Mouse (Mus musculus): ENCODE results near the gene Ebf3. TPM values are rescaled to one million over a fixed set of nuclear protein-coding genes. Genes with fewer than 3 reads are reported as not detected.

Gene Ebf3
- total RNA-seq (2015; ENCODE audit: low replicate concordance), result 0.72 TPM in 1 of 2 replicates, not detected in the other
- 0.08 and 1.4 TPM in 2 replicates for total RNA-seq (2017; ENCODE audit: low replicate concordance)

DNA sequence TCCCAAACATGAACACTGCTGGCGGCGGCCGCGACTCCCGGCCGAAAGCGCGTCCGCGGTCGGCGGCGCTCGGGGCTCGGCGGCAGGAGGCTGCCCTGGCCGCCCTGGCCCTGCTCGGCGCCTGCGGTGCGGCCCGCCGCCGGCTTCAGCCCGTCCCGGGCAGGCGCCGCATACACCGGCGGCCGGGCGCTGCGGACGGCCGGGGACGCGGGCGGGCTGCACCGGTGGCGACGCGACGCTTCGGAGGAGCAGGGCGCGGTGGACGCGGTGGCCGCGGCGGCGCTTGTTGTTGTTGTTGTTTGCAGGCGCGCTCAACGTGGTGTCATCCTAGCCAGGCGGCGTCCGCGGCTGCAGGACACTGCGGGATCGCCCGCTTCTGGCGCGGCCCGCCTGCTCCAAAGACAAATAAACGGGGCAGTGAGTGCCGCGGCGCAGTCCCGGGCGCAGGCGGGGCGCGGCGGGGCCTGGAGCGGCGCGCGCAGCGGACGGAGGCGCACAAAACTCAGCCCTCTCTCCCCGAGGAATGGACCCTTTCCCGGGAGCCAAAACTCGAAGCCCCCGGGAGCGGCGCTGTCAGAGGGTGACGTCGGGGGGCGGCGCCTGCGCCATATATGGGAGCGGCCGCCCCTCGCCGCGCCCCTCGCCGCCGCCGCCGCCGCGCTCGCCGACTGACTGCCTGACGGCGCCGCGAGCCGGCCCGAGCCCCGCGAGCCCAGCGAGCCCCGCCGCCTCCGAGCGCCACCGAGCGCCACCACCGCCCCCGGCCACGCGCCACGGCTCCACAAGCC, at the start of gene Ebf3:
Gene Ebf3 (minus strand): TSS at position 542 of the 788 bp plus-strand sequence.
- ATAC-seq (replicated peaks; ENCODE audit: low FRiP score, poor library complexity, severe bottlenecking), result no peak

DNA sequence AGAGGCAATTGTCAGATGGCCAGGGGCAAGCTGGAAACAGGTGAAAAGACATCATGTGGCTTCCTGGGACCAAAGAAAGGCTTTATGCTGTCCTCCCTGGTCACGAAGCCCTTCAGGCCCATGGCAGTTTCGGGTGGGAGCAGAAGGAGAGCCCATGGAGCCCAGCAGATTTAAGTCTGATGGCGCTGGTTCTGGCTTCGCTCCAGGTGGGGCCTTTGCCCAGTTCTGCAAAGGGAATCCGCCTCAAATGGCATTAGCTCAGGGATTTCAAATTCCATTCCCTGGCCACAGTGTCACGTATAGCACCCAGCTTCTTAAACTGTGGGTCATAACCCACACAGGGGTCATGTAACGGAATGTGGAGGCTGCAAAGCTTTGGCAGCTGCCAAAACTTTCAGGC, 32.6 kb upstream of the Ebf3 start:
- no peak for ATAC-seq (replicated peaks; ENCODE audit: low FRiP score, poor library complexity, severe bottlenecking)

DNA sequence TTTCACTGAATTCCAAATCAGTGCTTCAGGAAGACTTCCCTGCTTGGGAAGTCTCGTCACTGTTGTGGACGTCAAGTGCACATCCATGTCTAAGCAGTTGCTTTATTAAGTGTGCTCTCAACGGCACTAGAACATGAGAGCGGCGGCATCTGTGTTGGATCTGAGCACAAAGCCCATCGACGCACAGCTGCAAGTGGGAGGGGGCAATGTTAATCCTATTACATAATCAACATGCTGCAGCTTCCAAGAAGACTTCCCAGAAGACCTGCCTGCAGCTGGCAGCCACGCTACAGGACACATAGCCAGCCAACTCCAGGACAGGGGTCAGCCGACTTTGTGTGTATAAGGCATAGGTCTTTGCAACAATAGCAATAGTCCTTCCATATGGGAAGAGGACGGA, 31.8 kb upstream of the Ebf3 start:
- no peak for ATAC-seq (replicated peaks; ENCODE audit: low FRiP score, poor library complexity, severe bottlenecking)

DNA sequence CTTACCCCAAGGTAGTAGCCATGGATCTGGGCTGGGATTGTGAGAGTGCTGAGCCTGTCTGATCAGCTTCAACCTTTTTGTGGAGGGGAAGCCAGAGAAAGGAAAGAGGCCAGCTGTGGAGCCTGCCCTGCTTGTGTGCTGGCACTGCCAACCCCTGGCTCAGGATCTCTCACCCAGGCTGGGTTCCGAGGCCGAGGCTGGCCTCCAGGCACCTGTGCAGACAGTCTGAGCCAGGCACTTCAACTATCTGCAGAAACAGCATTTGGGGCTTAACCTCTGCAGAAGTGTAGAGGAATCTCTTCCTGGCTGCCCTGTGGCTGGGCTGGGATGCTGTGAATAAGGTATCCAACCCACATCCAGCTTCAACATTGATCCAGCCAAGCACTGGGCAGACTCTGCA, 19.7 kb upstream of the Ebf3 start:
- ATAC-seq (replicated peaks; ENCODE audit: low FRiP score, poor library complexity, severe bottlenecking), result no peak

DNA sequence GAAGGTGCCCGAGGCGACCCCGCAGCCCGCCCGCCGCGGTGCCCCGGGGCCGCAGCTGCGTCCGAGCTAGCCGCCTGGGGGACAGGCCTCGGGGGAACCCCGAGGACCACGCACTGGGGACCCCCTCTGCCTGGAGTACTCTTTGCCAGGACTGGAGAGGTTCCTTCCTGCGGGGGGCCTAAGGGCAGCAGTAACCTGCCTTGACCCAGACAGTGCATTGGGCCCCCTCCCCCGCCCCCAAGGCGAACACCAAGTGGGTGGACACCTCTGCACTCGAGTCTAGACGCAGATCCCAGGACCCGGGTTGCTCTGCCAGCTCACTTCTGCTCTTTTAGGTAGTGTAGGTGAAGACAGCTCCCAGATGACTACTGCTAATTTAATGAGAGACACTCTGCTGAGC, 8.7 kb upstream of the Ebf3 start:
- ATAC-seq (replicated peaks; ENCODE audit: low FRiP score, poor library complexity, severe bottlenecking), result no peak

DNA sequence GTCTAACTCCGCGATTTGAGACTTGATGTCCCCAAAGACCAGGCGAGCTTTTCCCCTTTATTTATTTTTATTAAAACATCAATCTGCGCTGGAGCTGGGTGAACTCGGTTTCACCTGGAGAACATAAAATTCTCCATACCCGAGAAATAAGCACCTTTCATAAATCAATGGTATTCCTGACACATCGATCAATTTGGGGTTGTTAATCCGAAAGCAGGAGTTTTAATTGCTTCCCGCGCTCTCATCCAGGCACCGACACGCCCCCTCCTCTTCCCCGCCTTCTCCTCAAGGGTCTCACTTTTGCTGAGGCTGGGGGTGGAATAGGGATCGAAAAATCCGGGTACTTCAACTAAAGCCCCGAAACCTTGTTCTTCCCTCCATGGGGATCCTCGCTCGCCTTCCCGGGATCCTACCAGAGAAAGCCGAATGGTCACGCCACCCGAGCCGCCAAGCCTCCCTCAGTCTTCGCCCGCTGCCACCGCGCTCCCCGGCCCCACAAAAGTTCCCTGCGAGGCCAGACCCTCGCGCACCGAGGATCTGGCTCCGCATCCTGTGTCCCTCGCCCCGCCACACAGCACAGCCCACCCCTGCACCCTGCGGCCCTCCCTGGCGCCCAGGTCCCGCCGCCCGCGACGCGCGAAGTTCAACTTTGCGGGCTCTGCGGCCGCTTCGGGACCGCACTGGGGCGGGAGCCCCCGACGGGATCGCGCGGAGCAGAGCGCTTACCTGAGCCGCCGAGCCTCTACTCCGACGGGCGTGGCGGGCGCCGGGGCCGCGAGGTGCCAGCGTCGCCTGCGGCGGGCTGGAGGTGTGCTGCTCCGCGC, 7.9 kb upstream of the Ebf3 start:
- no peak for ATAC-seq (replicated peaks; ENCODE audit: low FRiP score, poor library complexity, severe bottlenecking)

DNA sequence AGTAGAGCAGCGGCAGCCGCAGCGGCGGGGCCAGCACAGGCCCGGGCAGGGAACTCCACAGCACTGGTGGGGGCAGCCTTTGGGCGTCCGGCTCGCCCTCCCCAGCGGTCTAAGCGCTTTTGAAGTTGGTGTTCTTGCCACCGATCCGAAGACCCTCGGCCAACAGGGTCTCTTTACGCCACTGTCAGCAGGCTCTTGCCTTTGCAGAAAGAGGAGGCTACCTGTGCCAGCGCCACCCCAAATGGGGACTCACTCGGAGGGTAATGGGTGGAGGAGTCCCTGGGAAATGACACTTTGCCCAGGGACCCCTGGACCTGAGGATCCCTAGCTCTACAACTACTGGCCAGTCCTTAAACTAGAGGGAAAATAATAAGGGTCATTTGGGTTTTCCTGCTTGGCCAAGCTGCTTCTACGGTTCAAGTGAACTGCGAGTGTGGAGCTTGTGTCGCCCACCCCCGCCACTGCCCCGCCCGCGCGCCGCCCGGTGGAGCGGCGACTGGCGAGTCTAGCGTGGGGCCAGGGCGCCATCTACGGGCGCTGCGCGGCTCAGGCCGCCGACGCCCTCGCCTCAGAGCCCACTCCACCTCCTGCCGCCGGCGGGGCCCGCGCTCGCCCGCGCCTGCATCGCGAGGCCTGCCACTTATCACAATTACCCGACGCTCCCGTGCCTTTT, 7.0 kb upstream of the Ebf3 start:
- ATAC-seq (replicated peaks; ENCODE audit: low FRiP score, poor library complexity, severe bottlenecking), result no peak

DNA sequence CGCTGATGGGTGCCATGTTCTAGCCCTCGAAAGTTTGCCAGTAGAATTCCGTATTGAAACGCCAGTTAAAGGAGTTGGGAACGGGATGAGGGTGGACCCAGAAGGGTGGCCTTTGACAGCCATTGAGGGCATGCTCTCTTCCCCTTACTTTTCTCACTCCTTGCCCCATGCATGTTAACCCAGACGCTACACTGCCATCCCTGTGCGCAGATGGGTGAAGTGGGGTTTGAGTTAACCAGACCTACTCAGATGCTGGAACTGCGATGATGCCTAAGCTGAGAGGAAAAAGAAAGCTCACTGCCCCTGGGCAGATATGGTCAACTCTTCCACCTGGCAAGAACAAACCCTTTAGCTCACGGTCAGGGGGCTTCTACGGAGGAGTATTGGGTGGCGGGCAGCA, 6.1 kb upstream of the Ebf3 start:
- no peak for ATAC-seq (replicated peaks; ENCODE audit: low FRiP score, poor library complexity, severe bottlenecking)

DNA sequence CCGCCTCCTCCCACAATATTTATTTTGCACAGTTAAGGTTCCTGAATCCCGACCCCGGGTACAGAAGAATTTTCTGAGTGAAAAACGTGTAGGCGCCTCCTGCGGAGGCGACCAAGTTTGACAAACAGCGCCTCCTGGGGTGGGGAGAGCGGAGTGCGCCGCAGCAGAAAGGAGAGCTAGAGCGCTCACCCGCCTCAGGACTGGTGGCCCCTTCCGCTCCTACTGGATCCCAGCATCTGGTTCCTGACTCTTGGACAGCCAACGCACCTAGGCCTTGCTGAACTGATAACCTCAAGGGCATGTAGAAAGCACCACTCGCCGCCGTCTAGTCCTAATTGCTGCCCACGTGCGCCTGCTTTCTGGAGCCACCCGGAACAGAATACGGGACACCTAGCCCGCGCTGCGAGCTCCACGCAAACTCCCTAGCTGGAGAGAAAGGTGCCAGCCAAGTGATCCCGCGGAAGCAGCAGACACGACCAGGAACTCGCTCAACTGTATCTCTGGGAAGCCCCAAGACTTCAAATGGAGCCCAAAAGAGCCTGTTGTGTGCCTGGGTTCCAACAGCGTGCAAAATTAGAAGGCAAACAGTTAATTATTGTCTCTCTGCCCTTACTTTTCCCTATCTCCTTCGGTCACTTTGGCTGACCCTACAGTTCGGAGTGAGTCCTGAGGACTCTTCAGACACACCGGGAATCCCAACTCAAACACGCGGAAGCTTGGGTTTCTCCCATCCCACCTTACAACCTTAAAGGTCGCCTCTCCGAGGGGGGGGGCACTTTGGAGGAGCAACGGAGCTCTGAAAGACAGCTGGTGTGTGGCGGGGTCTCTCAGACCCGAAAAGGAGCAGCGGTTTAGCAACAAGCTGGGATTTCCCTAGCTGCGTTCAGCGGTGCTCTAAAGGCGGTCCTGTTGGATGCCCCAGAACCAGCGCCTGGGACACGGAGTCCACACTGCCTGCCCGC, 5.0 kb upstream of the Ebf3 start:
- ATAC-seq (replicated peaks; ENCODE audit: low FRiP score, poor library complexity, severe bottlenecking), result no peak; the same call in 1 of the 2 replicates

DNA sequence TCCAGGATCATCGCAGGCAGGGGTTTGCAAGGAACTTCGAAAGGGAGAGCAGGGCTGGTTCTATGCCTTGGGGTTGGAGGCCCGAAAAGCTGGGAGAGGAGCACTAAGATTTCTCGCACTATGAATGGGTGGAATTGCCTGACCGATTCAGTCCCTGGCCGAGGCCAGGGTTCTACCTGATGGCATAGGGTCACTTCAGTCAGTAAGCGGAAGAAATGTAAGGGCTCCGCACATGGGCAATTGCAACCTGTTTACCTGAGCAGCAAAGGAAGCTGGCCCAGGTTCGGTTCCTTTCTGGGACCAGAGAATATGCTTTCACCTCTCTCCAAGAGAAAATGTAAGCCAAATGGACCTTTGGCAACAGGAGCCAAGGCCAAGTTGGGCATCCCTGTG, 4.1 kb upstream of the Ebf3 start:
- no peak for ATAC-seq (replicated peaks; ENCODE audit: low FRiP score, poor library complexity, severe bottlenecking)

DNA sequence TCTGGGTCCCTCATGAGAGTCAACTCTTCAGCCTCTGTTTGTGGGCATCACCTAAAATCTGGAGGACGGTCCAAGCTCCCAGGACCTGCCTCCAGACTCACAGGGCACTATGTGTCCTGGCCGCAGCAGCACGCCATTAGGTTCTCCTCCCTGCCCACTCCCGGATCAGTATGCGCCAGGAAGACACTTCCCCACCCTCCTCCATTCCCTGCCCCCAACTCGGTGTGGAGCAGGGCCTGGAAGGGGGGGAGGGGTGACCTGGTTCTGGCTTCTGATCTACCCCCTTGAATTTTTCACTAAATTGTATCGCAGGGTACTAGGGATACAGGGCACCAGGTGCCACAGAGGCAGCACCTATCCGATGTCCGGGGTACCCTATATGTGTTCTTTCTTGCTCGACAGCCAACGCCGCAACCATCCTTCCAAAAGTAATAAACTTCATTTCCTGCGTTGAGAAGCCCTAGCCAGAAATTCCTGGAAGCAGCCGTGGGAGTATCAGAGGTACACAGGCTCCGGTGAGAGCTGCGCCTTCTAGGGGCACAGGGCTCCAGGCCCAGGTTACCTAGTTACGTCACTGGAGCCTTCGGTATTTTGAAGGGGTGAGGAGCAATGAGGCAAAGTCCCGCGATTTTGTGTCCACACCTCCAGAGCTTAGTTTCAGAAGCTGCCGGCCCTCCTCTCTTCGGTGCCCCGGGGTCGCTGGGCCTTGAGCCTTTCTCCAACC, 3.6 kb upstream of the Ebf3 start:
- no peak for ATAC-seq (replicated peaks; ENCODE audit: low FRiP score, poor library complexity, severe bottlenecking)

DNA sequence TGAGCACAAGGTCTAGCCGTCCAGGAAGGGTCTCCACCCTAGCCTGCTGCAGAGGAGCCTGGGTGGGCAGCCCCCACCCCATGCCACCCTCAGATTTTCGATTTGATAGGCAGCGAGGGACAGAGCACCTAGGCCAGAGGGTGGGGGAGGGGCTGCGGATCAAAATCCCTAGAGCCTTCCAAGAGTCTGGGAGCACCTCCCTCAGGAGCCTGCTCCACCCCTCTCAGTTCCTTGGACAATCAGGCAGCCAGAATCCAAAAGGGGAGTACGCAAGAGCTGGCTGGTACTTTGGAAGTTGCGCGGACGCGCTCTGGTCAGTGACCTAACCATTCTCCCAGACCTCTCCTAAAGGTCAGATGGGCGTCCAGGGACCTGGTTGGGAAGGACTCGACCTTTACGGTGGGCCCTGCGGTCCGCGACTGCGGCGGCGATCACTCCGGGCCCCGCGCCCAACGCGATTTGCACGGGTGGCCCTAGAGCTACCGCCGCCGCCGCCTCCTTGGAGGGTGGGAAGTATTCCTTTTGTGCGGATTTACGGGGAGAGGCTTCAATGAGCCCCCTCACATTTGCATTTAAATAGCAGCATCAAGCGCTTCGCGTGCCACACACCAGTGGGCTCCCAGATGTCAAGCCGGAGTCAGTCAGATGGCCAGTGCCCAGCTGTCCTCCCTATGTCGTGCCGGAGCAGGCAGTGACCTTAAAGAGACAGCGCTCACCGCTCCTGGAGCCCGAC, 2.8 kb upstream of the Ebf3 start:
- ATAC-seq (replicated peaks; ENCODE audit: low FRiP score, poor library complexity, severe bottlenecking), result no peak

DNA sequence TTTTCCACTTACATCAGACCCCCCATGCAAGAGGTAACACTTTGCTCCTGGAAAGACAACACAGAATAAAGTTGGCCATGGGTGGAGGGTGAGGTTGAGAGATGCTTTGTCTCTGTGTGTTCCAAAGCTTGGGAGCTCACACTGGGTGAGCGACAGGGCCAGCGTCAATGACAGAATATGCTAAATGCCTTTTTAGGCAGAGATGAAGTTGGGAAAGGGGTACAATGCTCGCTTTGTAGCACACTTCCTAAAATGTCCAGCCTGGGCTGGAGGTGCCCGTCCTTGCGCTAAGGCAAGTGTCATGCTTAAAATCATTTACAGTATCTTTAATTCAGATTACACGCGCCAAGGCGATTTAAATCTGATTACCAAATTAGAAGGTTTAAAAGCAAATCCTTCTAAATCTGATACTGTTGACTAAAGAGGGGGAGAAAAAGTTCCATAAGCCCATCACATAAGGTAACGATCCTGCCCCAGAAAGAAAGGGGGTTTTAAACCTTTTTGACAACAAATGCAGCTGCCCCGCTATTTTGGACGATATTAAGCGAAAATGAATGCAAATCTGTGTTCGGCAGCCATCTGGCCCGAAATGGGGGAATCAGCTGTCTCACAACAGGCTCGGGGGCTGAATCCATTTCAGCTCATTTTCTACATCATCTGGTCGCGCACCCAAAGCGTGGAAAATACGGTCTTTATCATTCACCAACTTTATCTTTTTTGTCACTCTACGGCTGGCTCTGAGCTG, 2.1 kb upstream of the Ebf3 start:
- ATAC-seq (replicated peaks; ENCODE audit: low FRiP score, poor library complexity, severe bottlenecking), result no peak

DNA sequence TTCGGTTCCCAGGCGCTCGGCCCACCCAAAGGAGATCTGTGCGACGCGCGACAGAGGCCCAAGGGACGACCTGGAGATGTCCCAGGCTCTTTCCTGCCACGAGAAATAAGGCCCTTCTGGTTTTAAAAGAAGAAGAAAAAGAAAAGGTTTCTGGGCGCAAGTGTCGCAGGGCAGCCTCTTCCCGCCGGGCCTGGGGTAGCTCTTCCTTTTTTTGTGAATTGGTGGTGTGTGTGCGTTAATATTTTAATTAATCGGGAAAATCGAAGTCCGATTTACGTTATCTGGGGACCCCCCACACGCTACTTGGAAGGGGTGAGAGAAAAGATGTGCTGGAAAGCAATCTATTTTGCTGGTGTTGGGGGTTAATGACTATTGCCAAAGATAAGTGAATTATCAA, 1.3 kb upstream of the Ebf3 start:
- ATAC-seq (replicated peaks; ENCODE audit: low FRiP score, poor library complexity, severe bottlenecking), result no peak

DNA sequence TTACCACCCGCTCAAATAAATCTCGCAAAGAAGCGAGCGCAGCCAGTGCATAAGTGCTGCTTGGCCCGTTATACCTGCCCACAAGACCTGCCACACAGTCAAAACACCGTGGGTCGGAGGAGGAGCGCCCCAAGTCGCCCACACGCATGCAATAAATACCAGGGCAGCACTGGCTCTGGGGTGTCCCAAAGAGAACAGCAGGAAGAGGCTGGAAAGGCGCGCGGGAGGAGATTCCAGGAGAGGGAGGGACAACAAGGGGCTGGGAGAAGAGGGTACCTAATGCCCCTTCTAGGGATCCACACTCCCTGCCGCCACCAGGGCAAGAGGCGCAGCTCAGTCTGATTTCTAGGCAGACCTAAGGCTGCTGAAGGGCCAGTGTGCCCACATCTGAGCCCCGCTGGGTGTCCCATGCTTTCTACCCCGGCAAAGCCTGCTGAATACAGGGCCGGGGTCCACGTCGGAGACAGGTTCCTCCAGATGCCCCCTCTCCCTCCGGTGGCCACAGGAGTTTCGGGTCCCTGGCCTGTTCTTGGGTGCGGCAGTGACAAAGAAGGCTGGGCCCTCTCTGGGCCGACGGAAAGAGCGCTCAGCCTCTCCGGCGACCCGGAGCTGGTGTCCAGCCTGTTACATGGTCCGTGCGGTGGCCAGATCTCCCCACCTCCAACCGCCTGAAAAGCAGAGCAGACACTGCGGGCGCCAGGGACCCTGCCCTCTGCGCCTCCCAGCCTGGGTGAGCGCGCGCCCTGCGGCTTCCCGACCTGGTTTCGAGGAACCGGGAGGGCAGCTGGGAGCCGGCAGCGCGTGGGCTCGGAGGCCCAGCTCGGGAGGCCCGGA, 682 bp upstream of the Ebf3 start:
- ATAC-seq (replicated peaks; ENCODE audit: low FRiP score, poor library complexity, severe bottlenecking), result no peak

DNA sequence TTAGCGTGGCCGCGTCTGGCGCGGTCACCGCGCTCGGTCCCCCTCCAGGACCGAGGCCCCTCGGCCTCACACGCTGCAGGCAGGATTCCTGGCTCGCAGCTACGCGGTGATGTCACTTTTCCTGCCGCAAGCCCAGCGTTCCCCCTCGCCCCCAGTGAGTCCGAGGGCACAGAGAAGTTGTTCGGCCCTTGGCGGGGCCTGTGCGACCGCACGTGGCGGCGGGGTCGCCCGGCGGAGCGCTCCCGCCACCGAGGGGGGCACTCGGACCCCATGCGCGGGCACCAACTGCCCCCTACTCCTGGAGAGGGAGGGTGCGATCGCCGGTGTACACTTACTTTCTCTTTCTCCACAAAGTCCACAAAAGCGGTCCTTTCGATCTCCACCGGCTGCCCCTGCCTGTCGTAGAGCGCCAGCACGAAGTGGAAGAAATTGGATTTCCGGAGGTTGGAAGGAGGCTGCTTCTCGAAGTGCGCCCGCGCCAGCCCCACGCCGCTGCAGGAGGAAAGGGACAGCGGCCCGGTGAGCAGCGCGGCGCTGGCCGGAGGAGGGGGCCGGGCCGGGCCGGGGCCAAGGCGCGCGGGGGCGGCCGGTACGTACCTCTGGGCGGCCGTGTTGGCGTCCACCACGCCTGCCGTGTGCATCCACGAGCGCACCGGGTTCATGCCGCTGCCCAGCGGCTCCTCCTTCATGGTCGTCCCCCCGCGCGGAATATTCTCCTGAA, 902 bp downstream of the Ebf3 start:
- ATAC-seq (replicated peaks; ENCODE audit: low FRiP score, poor library complexity, severe bottlenecking), result no peak
